Mouse (Mus musculus) lung, postnatal 25 days (tissue): ENCODE data around the gene Aldh1l1.

ENCODE experiments used
- DNase-seq: peaks from one replicate; pipeline ENCODE4 v3.0.0; 2022; ENCODE audit warnings: low spot score

Gene Aldh1l1

GRCm38 (mm10) chr6:90507443-90507842 lies 21.2 kb downstream of the Aldh1l1 start:
- DNase-seq = no peak

GRCm38 (mm10) chr6:90508197-90508624 lies 22.0 kb downstream of the Aldh1l1 start:
- DNase-seq = peak; percentile 93

- DNase-seq = peak; percentile 93
Measured at GRCm38 (mm10) chr6:90509085-90509484, 22.9 kb downstream of the Aldh1l1 start.

- no peak for DNase-seq
Measured at GRCm38 (mm10) chr6:90512416-90512815, 26.2 kb downstream of the Aldh1l1 start.

GRCm38 (mm10) chr6:90513074-90513856 lies 27.0 kb downstream of the Aldh1l1 start:
- no peak for DNase-seq

DNA sequence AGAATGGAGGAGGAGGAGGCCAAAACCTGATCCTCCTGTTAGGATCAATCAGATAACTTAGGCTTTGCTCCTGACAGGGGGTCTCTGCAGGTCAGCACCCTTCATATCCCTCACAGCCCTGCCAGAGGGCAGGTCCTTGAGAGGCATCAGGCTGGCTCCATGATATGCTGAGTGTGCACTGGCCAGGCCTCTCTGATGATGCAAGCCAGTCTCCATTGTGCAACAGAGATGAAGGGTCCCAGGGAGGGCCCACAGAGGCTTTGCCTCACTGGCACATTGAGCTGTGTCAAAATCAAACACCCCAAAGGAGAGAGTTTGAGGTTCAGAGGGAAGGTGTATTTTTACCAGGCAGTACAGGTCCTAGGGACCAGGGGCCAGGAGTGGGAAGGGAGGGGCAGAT lies 28.1 kb downstream of the Aldh1l1 start:
- DNase-seq = peak; percentile 71

GRCm38 (mm10) chr6:90514883-90515405 lies 28.7 kb downstream of the Aldh1l1 start:
- DNase-seq = peak; percentile 91

DNA sequence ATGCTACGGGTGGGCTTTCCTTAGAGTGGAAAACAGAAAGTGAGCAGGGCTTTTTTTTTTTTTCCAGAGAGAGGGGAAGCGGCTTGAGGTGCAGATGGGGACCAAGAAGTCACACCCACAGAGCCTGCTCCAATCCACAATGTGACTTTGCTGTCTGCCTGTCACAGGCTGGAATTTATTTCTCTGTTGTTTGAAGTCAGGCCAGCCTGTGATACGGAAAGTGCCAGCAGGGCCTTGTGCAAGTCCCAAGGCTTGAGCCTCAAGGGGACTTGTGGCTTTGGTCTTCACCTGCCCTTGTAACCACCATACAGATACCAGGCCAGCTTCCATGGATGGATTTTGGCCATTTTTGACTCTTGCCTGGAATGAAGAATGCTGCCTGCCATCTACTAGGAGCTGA lies 32.7 kb downstream of the Aldh1l1 start:
- DNase-seq = no peak

DNA sequence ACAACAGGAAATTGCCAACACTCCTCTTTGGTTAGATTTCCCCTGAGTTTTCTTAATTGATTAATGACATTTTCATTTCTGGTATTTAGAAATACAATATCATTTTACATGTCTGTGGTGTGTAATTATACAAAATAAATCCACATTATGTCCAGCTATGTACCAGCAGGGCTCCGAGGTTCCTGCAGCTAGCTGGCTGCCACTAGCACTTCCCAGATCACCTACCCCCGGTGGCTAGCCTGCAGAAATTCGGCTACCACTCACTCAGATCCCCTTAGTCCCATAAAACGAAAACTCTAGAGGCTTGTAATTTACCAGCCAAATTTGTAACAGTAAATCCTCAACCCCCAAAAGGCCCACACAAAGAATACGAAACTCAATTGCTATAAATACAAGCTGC lies 33.1 kb downstream of the Aldh1l1 start:
- DNase-seq = no peak

- no peak for DNase-seq
Measured at GRCm38 (mm10) chr6:90526406-90526805, 40.2 kb downstream of the Aldh1l1 start.

GRCm38 (mm10) chr6:90529461-90530046 lies 43.3 kb downstream of the Aldh1l1 start:
- peak; percentile 41 for DNase-seq

DNA sequence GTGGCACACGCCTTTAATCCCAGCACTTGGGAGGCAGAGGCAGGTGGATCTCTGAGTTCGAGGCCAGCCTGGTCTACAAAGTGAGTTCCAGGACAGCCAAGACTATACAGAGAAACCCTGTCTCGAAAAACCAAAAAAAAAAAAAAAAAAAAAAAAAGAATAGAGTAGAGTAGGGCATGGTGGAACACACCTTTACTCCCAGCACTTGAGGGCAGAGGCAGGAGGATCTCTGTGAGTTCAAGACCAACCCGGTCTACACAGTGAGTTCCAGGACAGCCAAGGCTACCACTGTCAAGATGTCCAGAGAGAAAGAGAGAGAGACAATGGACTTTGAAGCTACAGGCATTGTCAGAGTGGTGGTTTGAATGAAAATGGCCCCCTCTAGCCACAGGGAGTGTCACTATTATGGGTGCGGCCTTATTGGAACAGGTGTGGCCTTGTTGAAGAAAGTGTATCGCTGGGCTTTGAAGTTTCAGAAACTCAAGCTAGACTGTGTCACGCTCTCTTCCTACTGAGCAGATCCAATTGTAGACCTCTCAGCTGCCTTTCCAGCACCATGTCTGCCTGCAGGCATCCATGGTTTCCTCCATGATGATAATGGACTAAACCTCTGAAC lies 46.5 kb downstream of the Aldh1l1 start:
- no peak for DNase-seq

DNA sequence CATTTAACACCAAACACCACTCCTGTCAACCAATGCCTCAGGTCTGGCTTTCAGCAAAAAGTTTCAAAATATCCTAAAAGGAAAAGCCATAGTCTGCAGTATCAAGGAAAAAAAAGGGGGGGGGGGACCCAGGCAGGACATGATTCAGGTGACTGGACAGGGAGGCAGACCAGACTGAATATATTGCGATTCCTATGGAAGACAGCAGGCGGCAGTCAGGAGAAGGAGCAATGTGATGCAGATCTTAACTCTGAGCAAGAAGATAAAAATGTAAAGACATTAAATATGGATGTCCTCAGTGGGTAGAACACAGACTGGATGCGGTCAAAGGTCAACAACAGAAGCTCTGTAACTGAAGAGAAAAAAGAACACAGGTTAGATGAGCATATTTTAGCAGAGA lies 47.3 kb downstream of the Aldh1l1 start:
- no peak for DNase-seq

DNA sequence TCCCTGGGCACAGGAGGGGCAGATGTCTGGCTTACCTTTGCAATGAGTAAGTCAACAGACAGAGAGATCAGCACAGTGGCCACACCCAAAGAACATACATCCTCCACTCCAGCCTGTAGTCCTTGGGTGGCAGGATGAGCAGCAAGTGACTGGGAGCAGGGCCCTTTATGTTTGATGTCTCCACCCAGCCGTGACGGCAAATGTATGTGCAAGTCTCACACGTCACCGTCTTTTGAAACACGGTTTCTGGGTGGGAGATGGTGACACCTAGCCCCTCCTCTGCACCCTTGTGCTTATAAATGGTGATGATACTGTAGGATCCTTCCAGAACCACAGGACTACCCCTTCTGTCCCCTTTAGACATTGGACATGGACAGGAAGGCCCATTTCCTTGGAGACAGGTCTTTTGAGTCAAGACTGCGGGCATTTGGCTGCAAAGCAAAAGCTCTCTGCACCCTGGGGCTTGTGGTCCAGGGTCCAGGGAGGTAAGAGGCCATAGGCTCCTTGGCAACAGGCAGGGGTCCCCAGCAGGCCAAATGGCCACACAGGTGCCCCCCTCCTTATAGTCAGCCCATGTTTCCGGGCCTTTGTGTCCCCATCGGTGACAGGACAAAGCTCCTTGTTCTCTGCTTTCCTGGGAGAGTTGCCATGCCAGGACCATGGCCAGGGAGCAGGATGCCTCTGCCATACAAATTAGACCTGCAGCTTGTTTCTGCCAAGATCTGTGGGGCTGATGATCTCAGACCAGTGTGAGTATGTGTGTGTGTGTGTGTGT lies 48.7 kb downstream of the Aldh1l1 start:
- DNase-seq = no peak

GRCm38 (mm10) chr6:90536824-90537223 lies 50.6 kb downstream of the Aldh1l1 start:
- no peak for DNase-seq

DNA sequence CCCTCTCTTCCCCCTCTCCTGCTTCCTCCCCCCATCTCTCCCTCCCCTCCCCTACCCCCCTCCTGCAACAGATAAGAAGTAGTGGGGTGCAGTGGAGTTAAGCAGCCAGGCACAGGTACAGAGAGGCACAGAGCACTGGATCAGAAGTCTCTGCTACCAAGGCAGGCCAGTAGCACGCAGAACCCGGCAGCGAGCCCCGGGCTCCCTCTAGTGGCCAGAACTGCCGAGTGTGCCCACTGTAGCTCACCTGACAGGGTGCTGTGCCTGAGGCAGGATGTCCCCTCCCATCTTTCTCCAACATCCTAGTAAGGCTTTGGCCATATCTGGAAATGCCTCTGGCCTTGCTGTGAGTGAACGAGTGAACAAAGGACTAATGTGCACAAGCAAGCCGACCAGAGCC lies 51.7 kb downstream of the Aldh1l1 start:
- peak; percentile 84 for DNase-seq

- DNase-seq = no peak
Measured at GRCm38 (mm10) chr6:90539271-90539670, 53.0 kb downstream of the Aldh1l1 start.

- no peak for DNase-seq
Measured at GRCm38 (mm10) chr6:90540520-90540919, 54.3 kb downstream of the Aldh1l1 start.

GRCm38 (mm10) chr6:90541367-90541772 lies 55.1 kb downstream of the Aldh1l1 start:
- no peak for DNase-seq

GRCm38 (mm10) chr6:90544433-90544832 lies 58.2 kb downstream of the Aldh1l1 start:
- DNase-seq = no peak

GRCm38 (mm10) chr6:90546274-90546673 lies 60.0 kb downstream of the Aldh1l1 start:
- DNase-seq = no peak

DNA sequence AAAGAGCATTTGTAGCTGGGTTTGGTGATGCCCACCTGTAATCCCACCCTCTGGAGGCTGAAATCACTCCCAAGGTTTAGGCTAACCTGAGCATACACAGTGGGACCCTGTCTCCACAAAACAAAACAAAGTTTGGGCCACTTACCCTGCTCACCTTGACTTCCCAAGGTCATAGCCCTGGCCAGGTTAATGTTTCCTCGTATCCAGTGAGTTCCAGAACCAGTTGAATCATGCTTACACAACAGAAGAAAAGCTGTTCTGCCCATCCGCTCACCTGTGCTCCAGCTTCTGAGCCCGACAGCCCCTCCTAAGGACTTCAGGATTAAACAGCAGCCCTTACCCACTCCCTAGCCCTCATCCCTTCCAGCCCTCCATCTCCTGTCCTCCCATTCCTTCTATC lies 60.8 kb downstream of the Aldh1l1 start:
- DNase-seq = no peak
